Mouse (Mus musculus) testis, postnatal 14 days (tissue): Measurements from ENCODE around the gene Ctrb1.

Source experiments
- DNase-seq: peaks from one replicate; pipeline ENCODE4 v3.0.0; 2021; ENCODE audit warnings: low spot score

Ctrb1 gene

GRCm38 (mm10) chr8:111680423-111681028 is 10.3 kb downstream of the Ctrb1 start:
- DNase-seq = no peak

- DNase-seq = no peak
Measured at GRCm38 (mm10) chr8:111678848-111679247, 12.0 kb downstream of the Ctrb1 start.

GRCm38 (mm10) chr8:111678111-111678510 is 12.7 kb downstream of the Ctrb1 start:
- DNase-seq = peak; percentile 48

- peak; percentile 69 for DNase-seq
Measured at GRCm38 (mm10) chr8:111676237-111676636, 14.6 kb downstream of the Ctrb1 start.

- no peak for DNase-seq
Measured at GRCm38 (mm10) chr8:111666751-111667150, 24.1 kb downstream of the Ctrb1 start.

- DNase-seq = peak; percentile 50
Measured at GRCm38 (mm10) chr8:111662473-111662872, 28.3 kb downstream of the Ctrb1 start.

- DNase-seq = no peak
Measured at GRCm38 (mm10) chr8:111658819-111659423, 31.9 kb downstream of the Ctrb1 start.

GRCm38 (mm10) chr8:111657312-111657854 is 33.4 kb downstream of the Ctrb1 start:
- no peak for DNase-seq

- no peak for DNase-seq
Measured at GRCm38 (mm10) chr8:111653524-111653923, 37.3 kb downstream of the Ctrb1 start.

GRCm38 (mm10) chr8:111650651-111651050 is 40.2 kb downstream of the Ctrb1 start:
- no peak for DNase-seq

GRCm38 (mm10) chr8:111648834-111649233 is 42.0 kb downstream of the Ctrb1 start:
- no peak for DNase-seq

- no peak for DNase-seq
Measured at GRCm38 (mm10) chr8:111645715-111646114, 45.1 kb downstream of the Ctrb1 start.

GRCm38 (mm10) chr8:111644286-111645051 is 46.3 kb downstream of the Ctrb1 start:
- peak; percentile 70 for DNase-seq

- peak; percentile 94 for DNase-seq
Measured at GRCm38 (mm10) chr8:111643264-111644141, 47.3 kb downstream of the Ctrb1 start, which contains the start of gene Zfp1. Zfp1 (plus strand) TSS chr8:111643401.

GRCm38 (mm10) chr8:111642939-111643263 is 47.9 kb downstream of the Ctrb1 start:
- no peak for DNase-seq

GRCm38 (mm10) chr8:111642496-111642895 is 48.3 kb downstream of the Ctrb1 start:
- no peak for DNase-seq

- peak; percentile 57 for DNase-seq
Measured at GRCm38 (mm10) chr8:111641064-111641463, 49.7 kb downstream of the Ctrb1 start.

GRCm38 (mm10) chr8:111638086-111638485 is 52.7 kb downstream of the Ctrb1 start:
- DNase-seq = no peak
